Comparison of ENCODE assay signal across 8 mouse cellular contexts in the genomic region with DNA sequence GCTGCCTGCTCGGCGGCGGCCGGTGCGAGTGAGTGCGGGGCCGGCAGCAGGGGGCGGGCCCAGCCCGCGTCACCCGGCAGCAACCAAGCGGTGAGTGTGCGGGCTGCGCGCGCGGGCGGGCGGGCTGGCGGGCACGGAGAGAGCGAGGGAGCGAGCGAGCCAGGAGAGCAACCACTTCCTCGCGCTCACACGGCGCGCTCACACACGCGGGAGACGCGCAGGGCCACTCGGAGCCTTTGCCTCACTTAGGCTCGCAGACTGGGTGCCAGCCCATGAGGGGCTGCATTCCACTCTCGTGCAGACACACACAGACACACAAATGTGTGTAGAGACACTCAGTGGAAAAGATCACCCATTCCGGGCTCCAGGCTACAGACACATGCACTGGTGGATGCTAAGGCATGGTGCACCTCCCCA. TPM values are rescaled to one million over a fixed set of nuclear protein-coding genes. Genes with fewer than 3 reads are reported as not detected.
DNase-seq lines count a peak whose midpoint lies in the region; ATAC-seq and TF ChIP-seq lines count a peak whose summit lies in the region.

TSS of gene Doc2b (minus strand) at position 21 of the 417 bp plus-strand sequence.

- peak within 1 kb of the TSS; percentile 60 for H3K4me3 ChIP-seq in embryonic facial prominence, embryonic 13.5 days
- H3K4me3 ChIP-seq in hindbrain, embryonic 15.5 days = peak within 1 kb of the TSS; percentile 53
- peak within 1 kb of the TSS; percentile 43 for H3K4me3 ChIP-seq in midbrain, embryonic 14.5 days (replicated peaks; ENCODE audit: low read depth, low read length)
- H3K4me3 ChIP-seq in testis, adult 2 months (ENCODE audit: control insufficient read depth, low read depth, low read length) = peak within 1 kb of the TSS; percentile 73

- 0 out of 2 replicates have a peak within 1 kb of the TSS, but pooled peaks have one; percentile 39 for H3K27ac ChIP-seq in embryonic facial prominence, embryonic 13.5 days
- H3K27ac ChIP-seq in hindbrain, embryonic 15.5 days (replicated peaks) = no peak within 1 kb of the TSS
- no peak within 1 kb of the TSS for H3K27ac ChIP-seq in midbrain, embryonic 14.5 days (replicated peaks; ENCODE audit: low read depth, low read length)
- H3K27ac ChIP-seq in testis, adult 2 months (ENCODE audit: control insufficient read depth, insufficient read depth, low read depth, low read length) = 0 out of 2 replicates have a peak within 1 kb of the TSS, but pooled peaks have one; percentile 2

- no peak for ATAC-seq in CD4-positive, CD25-positive, alpha-beta regulatory T cell, adult 4 months
- 0 out of 2 replicates have a peak, but pooled peaks have one; percentile 39 for ATAC-seq in embryonic facial prominence, embryonic 13.5 days (ENCODE audit: insufficient number of reproducible peaks, insufficient read depth, low FRiP score, low TSS enrichment, low read depth)
- peak; percentile 90 for ATAC-seq in hindbrain, embryonic 15.5 days (ENCODE audit: low FRiP score, low read depth)
- peak; percentile 83 for ATAC-seq in midbrain, embryonic 14.5 days (ENCODE audit: low FRiP score, low TSS enrichment)

- H3K36me3 ChIP-seq in embryonic facial prominence, embryonic 13.5 days = no peaks in the 10 kb centered on the region
- H3K36me3 ChIP-seq in hindbrain, embryonic 15.5 days = no peaks in the 10 kb centered on the region
- H3K36me3 ChIP-seq in midbrain, embryonic 14.5 days (ENCODE audit: control insufficient read depth, insufficient read depth, low read length) = no peaks in the 10 kb centered on the region
- H3K36me3 ChIP-seq in testis, adult 2 months (ENCODE audit: control insufficient read depth, insufficient read depth, low read length) = no peaks in the 10 kb centered on the region

- H3K9ac ChIP-seq in embryonic facial prominence, embryonic 13.5 days = peak within 1 kb of the TSS; percentile 82
- H3K9ac ChIP-seq in hindbrain, embryonic 15.5 days = peak within 1 kb of the TSS; percentile 31
- peak within 1 kb of the TSS; percentile 48 for H3K9ac ChIP-seq in midbrain, embryonic 14.5 days (replicated peaks; ENCODE audit: low read length)

- peaks cover 67% of the 10 kb centered on the region for H3K27me3 ChIP-seq in embryonic facial prominence, embryonic 13.5 days
- peaks cover 50% of the 10 kb centered on the region for H3K27me3 ChIP-seq in hindbrain, embryonic 15.5 days
- peaks cover 33% of the 10 kb centered on the region for H3K27me3 ChIP-seq in midbrain, embryonic 14.5 days (ENCODE audit: control insufficient read depth, insufficient read depth, low read length)
- no peaks in the 10 kb centered on the region for H3K27me3 ChIP-seq in testis, adult 2 months (ENCODE audit: control insufficient read depth, insufficient read depth, low read length)

- H3K4me2 ChIP-seq in embryonic facial prominence, embryonic 13.5 days = peak within 1 kb of the TSS; percentile 75
- peak within 1 kb of the TSS; percentile 67 for H3K4me2 ChIP-seq in hindbrain, embryonic 15.5 days
- peak within 1 kb of the TSS; percentile 65 for H3K4me2 ChIP-seq in midbrain, embryonic 14.5 days (ENCODE audit: low read length)

- no peak for TF ChIP-seq POLR2A in testis, adult 2 months (IDR thresholded peaks at IDR 0.05; ENCODE audit: control insufficient read depth, low read depth, low read length)

- no peaks in the 10 kb centered on the region for H3K9me3 ChIP-seq in embryonic facial prominence, embryonic 13.5 days
- H3K9me3 ChIP-seq in hindbrain, embryonic 15.5 days = no peaks in the 10 kb centered on the region
- no peaks in the 10 kb centered on the region for H3K9me3 ChIP-seq in midbrain, embryonic 14.5 days (ENCODE audit: control insufficient read depth, low read length)

- TF ChIP-seq CTCF in testis, adult 2 months (IDR thresholded peaks at IDR 0.05; ENCODE audit: control insufficient read depth, insufficient read depth, insufficient replicate concordance, low read depth, low read length) = no peak

- peaks cover 27% of the 10 kb centered on the region for H3K4me1 ChIP-seq in embryonic facial prominence, embryonic 13.5 days
- peaks cover 36% of the 10 kb centered on the region for H3K4me1 ChIP-seq in hindbrain, embryonic 15.5 days (replicated peaks)
- no peaks in the 10 kb centered on the region; the same call in 1 of the 2 replicates for H3K4me1 ChIP-seq in midbrain, embryonic 14.5 days (ENCODE audit: control insufficient read depth, insufficient read depth, low read length)
- H3K4me1 ChIP-seq in testis, adult 2 months (ENCODE audit: control insufficient read depth, insufficient read depth, low read length) = peaks cover 8% of the 10 kb centered on the region; the same call in 1 of the 2 replicates

- peak; percentile 30 for DNase-seq in CD4-positive, CD25-positive, alpha-beta regulatory T cell, adult 2 months (ENCODE audit: low read depth, low spot score)
- DNase-seq in adrenal gland, postnatal 14 days = peak; percentile 85
- peak; percentile 74 to 76 for DNase-seq in left cerebral cortex, postnatal 25 days (ENCODE audit: low spot score in 2 of 2)
- peak; percentile 86 for DNase-seq in midbrain, embryonic 14.5 days

- 3% methylated on average over 30 of the region's 37 CpGs for WGBS in embryonic facial prominence, embryonic 13.5 days
- WGBS in hindbrain, embryonic 15.5 days = 2% methylated on average over 37 of the region's 37 CpGs
- 4% methylated on average over 37 of the region's 37 CpGs for WGBS in midbrain, embryonic 14.5 days

- intact Hi-C loops in left cerebral cortex, postnatal 25 days (cut with DNase I) = loop anchor here (5.0 kb wide), 1 partner anchor 71 kb away; no protein-coding TSS in a partner anchor

RNA-seq across cellular contexts. Expression of gene Doc2b, which starts in this region (rescaled TPM):
- not detected for polyA plus RNA-seq in CD4-positive, CD25-positive, alpha-beta regulatory T cell, adult 4 months (2017; shearing (Covaris generic))
- total RNA-seq in adrenal gland, postnatal 14 days (2021) = 12.3 and 16.4 TPM in 2 replicates
- polyA plus RNA-seq in embryonic facial prominence, embryonic 13.5 days (2015; fragmentation: Nextera tagmentation; extraction: Ambion mirVana) = 2.5 TPM in 2 replicates
- polyA plus RNA-seq in hindbrain, embryonic 15.5 days (2015; fragmentation: Nextera tagmentation; extraction: Ambion mirVana) = 3.2 and 3.4 TPM in 2 replicates
- total RNA-seq in left cerebral cortex, postnatal 25 days (2021) = 10 to 100 TPM; 22.8 to 27.9 TPM
- polyA plus RNA-seq in midbrain, embryonic 14.5 days (2014; fragmentation: Nextera tagmentation; extraction: Ambion mirVana) = 3.5 and 5.3 TPM in 2 replicates
- 0.78 and 0.96 TPM in 2 replicates for polyA plus RNA-seq in testis, adult 2 months (2012; rRNA removed)

Comparison
In these comparisons a context has a peak if more than half of its experiments do, and no peak if none do; other contexts are left out.
1. DNase-seq: peak in every context shown above with its lines; median percentile 86 in midbrain, embryonic 14.5 days; 85 in adrenal gland, postnatal 14 days; 75 in left cerebral cortex, postnatal 25 days; 30 in CD4-positive, CD25-positive, alpha-beta regulatory T cell, adult 2 months.
2. H3K27ac ChIP-seq: peak in embryonic facial prominence, embryonic 13.5 days (single experiment) and testis, adult 2 months (single experiment); none in hindbrain, embryonic 15.5 days (single experiment) and midbrain, embryonic 14.5 days (single experiment).
3. H3K9ac ChIP-seq: peak in every context shown above with its lines; median percentile 82 in embryonic facial prominence, embryonic 13.5 days; 48 in midbrain, embryonic 14.5 days; 31 in hindbrain, embryonic 15.5 days.
4. Peak in every context shown above with its lines, with median percentiles within 50 percentile points of each other: H3K4me2 ChIP-seq and H3K4me3 ChIP-seq.